Mouse (Mus musculus) olfactory bulb, adult 2 months (tissue): ENCODE measurements around the gene Zfp825.
"Not testable (repeated sequence)": the region's sequence is repeated elsewhere in the genome, so short reads cannot be mapped to it uniquely, and the experiment has no call there.

Source experiments
- CTCF ChIP-seq: fragments of 200-500 bp; IDR thresholded peaks from 2 replicates; pipeline ENCODE4 v1.5.1; 2012; ENCODE audit warnings: low read depth, mild to moderate bottlenecking, low read length, moderate library complexity; ENCODE audit not compliant: insufficient read depth
- POLR2A ChIP-seq: fragments of 200-500 bp; IDR thresholded peaks from 2 replicates; pipeline ENCODE4 v1.6.1; 2012; ENCODE audit warnings: mild to moderate bottlenecking, low read depth, low read length, moderate library complexity; ENCODE audit not compliant: insufficient read depth

DNA sequence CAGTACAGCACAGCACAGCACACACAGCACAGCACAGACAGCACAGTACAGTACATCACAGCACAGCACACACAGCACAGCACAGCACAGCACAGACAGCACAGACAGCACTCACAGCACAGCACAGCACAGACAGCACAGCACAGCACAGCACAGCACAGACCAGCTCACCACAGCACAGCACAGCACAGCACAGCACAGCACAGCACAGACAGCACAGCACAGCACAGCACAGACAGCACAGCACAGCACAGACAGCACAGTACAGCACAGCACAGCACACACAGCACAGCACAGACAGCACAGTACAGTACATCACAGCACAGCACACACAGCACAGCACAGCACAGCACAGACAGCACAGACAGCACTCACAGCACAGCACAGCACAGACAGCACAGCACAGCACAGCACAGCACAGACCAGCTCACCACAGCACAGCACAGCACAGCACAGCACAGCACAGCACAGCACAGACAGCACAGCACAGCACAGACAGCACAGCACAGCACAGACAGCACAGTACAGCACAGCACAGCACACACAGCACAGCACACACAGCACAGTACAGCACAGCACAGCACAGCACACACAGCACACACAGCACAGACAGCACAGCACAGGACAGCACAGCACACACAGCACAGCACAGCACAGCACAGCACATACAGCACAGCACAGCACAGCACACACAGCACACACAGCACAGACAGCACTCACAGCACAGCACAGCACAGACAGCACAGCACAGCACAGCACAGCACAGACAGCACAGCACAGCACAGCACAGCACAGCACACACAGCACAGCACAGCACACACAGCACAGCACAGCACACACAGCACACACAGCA is 35.0 kb upstream of the Zfp825 start:
- not testable (repeated sequence) for TF ChIP-seq CTCF, POLR2A
